Mouse (Mus musculus) naive thymus-derived CD4-positive, alpha-beta T cell, adult 5 months (primary cell): ENCODE data around the gene Ddx6. TPM values are rescaled to one million over a fixed set of nuclear protein-coding genes. Genes with fewer than 3 reads are reported as not detected.

Experiments
- polyA plus RNA-seq: library from polyadenylated mRNA; unstranded; fragments of 100-300 nt; shearing (Covaris generic); gene quantifications from one replicate; pipeline ENCODE4 v1.2.1, GENCODE M21; 2017

Gene Ddx6
- 59.3 TPM for polyA plus RNA-seq

GRCm38 (mm10) chr9:44604779-44605615 is at the start of gene Ddx6:
Gene Ddx6, plus strand, starts transcription at chr9:44604892.

GRCm38 (mm10) chr9:44561597-44561996 is 43.1 kb upstream of the Ddx6 start, which contains the start of gene Cxcr5:
Gene Cxcr5, minus strand, starts transcription at chr9:44561877.

GRCm38 (mm10) chr9:44673005-44673404 is 68.3 kb downstream of the Ddx6 start, which contains the start of gene Treh:
Gene Treh, plus strand, starts transcription at chr9:44673233.

Other genes starting within 250 kb of the Ddx6 start
- gene Vps11, start 243.2 kb upstream of the Ddx6 start, polyA plus RNA-seq, result 73.9 TPM
- 16.9 TPM for gene Hyou1, start 225.4 kb upstream of the Ddx6 start, polyA plus RNA-seq
- gene Slc37a4, start 208.0 kb upstream of the Ddx6 start, polyA plus RNA-seq, result 15.1 TPM
- gene Rps25, start 197.8 kb upstream of the Ddx6 start, polyA plus RNA-seq, result 2,678 TPM
- 80.8 TPM for gene Trappc4, start 197.3 kb upstream of the Ddx6 start, polyA plus RNA-seq
- gene Ccdc84, start 186.3 kb upstream of the Ddx6 start, polyA plus RNA-seq, result 39.8 TPM
- gene Foxr1, start 163.8 kb upstream of the Ddx6 start, polyA plus RNA-seq, result not detected
- not detected for gene Upk2, start 149.9 kb upstream of the Ddx6 start, polyA plus RNA-seq
- gene Bcl9l, start 122.1 kb upstream of the Ddx6 start, polyA plus RNA-seq, result 22.3 TPM
- gene Cxcr5, start 43.0 kb upstream of the Ddx6 start, polyA plus RNA-seq, result 3.2 TPM
- not detected for gene Treh, start 68.3 kb downstream of the Ddx6 start, polyA plus RNA-seq
- gene Phldb1, start 130.3 kb downstream of the Ddx6 start, polyA plus RNA-seq, result 0.55 TPM
- 150 TPM for gene Arcn1, start 163.0 kb downstream of the Ddx6 start, polyA plus RNA-seq
- gene Ift46, start 163.0 kb downstream of the Ddx6 start, polyA plus RNA-seq, result 23.7 TPM
- gene Tmem25, start 194.4 kb downstream of the Ddx6 start, polyA plus RNA-seq, result not detected
- gene Ttc36, start 198.2 kb downstream of the Ddx6 start, polyA plus RNA-seq, result not detected